Mouse (Mus musculus) MEL (cell line): ENCODE measurements around the gene Slc36a3. TPM values are rescaled to one million over a fixed set of nuclear protein-coding genes. Genes with fewer than 3 reads are reported as not detected.

Experiments
- DNase-seq: peaks from one replicate; pipeline ENCODE4 v3.0.0; 2011; ENCODE audit warnings: low read depth, low spot score
- H3K27ac ChIP-seq: 2 replicates; pipeline ENCODE4 v1.5.1; 2012; ENCODE audit warnings: low read depth, mild to moderate bottlenecking, control low read depth, low read length, moderate library complexity; ENCODE audit not compliant: control insufficient read depth
- H3K27me3 ChIP-seq, 2 experiments: fragments of 150-350 bp in 1 of 2; sonication (generic) in 1 of 2; 2 replicates each; pipeline ENCODE4 v1.6.1; 2012; ENCODE audit warnings: low read length in 2 of 2, mild to moderate bottlenecking in 2 of 2, improper control_type of control experiment in 1 of 2, moderate library complexity in 1 of 2; ENCODE audit not compliant: insufficient read depth in 2 of 2, control insufficient read depth in 1 of 2
- H3K36me3 ChIP-seq, 2 experiments: 2 replicates each; pipeline ENCODE4 v1.6.1; 2012 to 2014; ENCODE audit warnings: low read length in 2 of 2, improper control_type of control experiment in 1 of 2, inconsistent platforms in 1 of 2, mild to moderate bottlenecking in 1 of 2; ENCODE audit not compliant: insufficient read depth in 2 of 2, control insufficient read depth in 1 of 2
- H3K4me1 ChIP-seq, 2 experiments: fragments of 150-350 bp in 1 of 2; sonication (generic) in 1 of 2; 2 replicates each; pipeline ENCODE4 v1.6.1; 2012; ENCODE audit warnings: low read length in 2 of 2, improper control_type of control experiment in 1 of 2, mild to moderate bottlenecking in 1 of 2; ENCODE audit not compliant: insufficient read depth in 2 of 2, control insufficient read depth in 1 of 2
- H3K4me3 ChIP-seq, 2 experiments: fragments of 150-350 bp in 1 of 2; sonication (generic) in 1 of 2; 2 replicates each; pipeline ENCODE4 v1.5.1; 2012; ENCODE audit warnings: low read depth in 2 of 2, low read length in 2 of 2, mild to moderate bottlenecking in 2 of 2, moderate library complexity in 2 of 2, control low read depth in 1 of 2, improper control_type of control experiment in 1 of 2; ENCODE audit not compliant: control insufficient read depth in 1 of 2, insufficient read depth in 1 of 2
- H3K79me2 ChIP-seq: 2 replicates; pipeline ENCODE4 v1.6.1; 2012; ENCODE audit warnings: mild to moderate bottlenecking, low read length, moderate library complexity; ENCODE audit not compliant: control insufficient read depth, poor library complexity, insufficient read depth
- H3K9ac ChIP-seq: 2 replicates; pipeline ENCODE4 v1.6.1; 2012; ENCODE audit warnings: low read depth, mild to moderate bottlenecking, control low read depth, low read length, moderate library complexity; ENCODE audit not compliant: control insufficient read depth, poor library complexity, severe bottlenecking
- H3K9me3 ChIP-seq: fragments of 150-350 bp; sonication (generic); replicated peaks from 2 replicates; pipeline ENCODE4 v1.6.1; 2012; ENCODE audit warnings: mild to moderate bottlenecking, low read length, improper control_type of control experiment, moderate library complexity; ENCODE audit not compliant: insufficient read depth
- BHLHE40 ChIP-seq: IDR thresholded peaks from 2 replicates; pipeline ENCODE4 v1.6.1; 2012; ENCODE audit warnings: low read depth, mild to moderate bottlenecking, inconsistent platforms, low read length, improper control_type of control experiment, borderline replicate concordance
- CHD1 ChIP-seq: IDR thresholded peaks from 2 replicates; pipeline ENCODE4 v1.6.1; 2012; ENCODE audit warnings: low read depth, mild to moderate bottlenecking, inconsistent platforms, low read length, improper control_type of control experiment
- E2F4 ChIP-seq: IDR thresholded peaks from 2 replicates; pipeline ENCODE4 v1.6.1; 2011; ENCODE audit warnings: low read depth, low read length, improper control_type of control experiment, borderline replicate concordance
- EP300 ChIP-seq, 2 experiments: IDR thresholded peaks; 2 replicates each; pipeline ENCODE4 v1.6.1; 2011; ENCODE audit warnings: improper control_type of control experiment in 2 of 2, low read length in 2 of 2, low read depth in 1 of 2, mild to moderate bottlenecking in 1 of 2
- GATA1 ChIP-seq: IDR thresholded peaks from 2 replicates; pipeline ENCODE4 v1.6.1; 2011; ENCODE audit warnings: low read depth, low read length, improper control_type of control experiment
- JUND ChIP-seq: IDR thresholded peaks from 2 replicates; pipeline ENCODE4 v1.6.1; 2011; ENCODE audit warnings: low read depth, mild to moderate bottlenecking, improper control_type of control experiment, low read length
- MAX ChIP-seq: IDR thresholded peaks from 2 replicates; pipeline ENCODE4 v1.6.1; 2011; ENCODE audit warnings: low read length, improper control_type of control experiment
- MEF2A ChIP-seq: IDR thresholded peaks from 2 replicates; pipeline ENCODE4 v1.6.1; 2014; ENCODE audit warnings: low read depth, mild to moderate bottlenecking, inconsistent platforms, low read length, improper control_type of control experiment; ENCODE audit not compliant: poor library complexity, insufficient replicate concordance, severe bottlenecking; ENCODE audit errors: extremely low read depth
- MXI1 ChIP-seq: IDR thresholded peaks from 2 replicates; pipeline ENCODE4 v1.6.1; 2011; ENCODE audit warnings: mild to moderate bottlenecking, low read depth, low read length, improper control_type of control experiment
- MYC ChIP-seq: IDR thresholded peaks from 2 replicates; pipeline ENCODE4 v1.6.1; 2011; ENCODE audit warnings: low read depth, mild to moderate bottlenecking, low read length, improper control_type of control experiment, moderate library complexity
- POLR2A ChIP-seq, 2 experiments: IDR thresholded peaks; 2 replicates each; pipeline ENCODE4 v1.6.1; 2011 to 2012; ENCODE audit warnings: low read length in 2 of 2, mild to moderate bottlenecking in 2 of 2, control low read depth in 1 of 2, improper control_type of control experiment in 1 of 2, low read depth in 1 of 2, moderate library complexity in 1 of 2; ENCODE audit not compliant: control insufficient read depth in 1 of 2, insufficient read depth in 1 of 2, poor library complexity in 1 of 2
- SIN3A ChIP-seq: IDR thresholded peaks from 2 replicates; pipeline ENCODE4 v1.6.1; 2012; ENCODE audit warnings: low read length, improper control_type of control experiment, inconsistent platforms
- TAL1 ChIP-seq: IDR thresholded peaks from 2 replicates; pipeline ENCODE4 v1.6.1; 2012; ENCODE audit warnings: mild to moderate bottlenecking, inconsistent platforms, low read length, moderate library complexity, mixed read lengths
- TBP ChIP-seq: IDR thresholded peaks from 2 replicates; pipeline ENCODE4 v1.8.0; 2011; ENCODE audit warnings: low read depth, low read length, improper control_type of control experiment
- TCF12 ChIP-seq: IDR thresholded peaks from 2 replicates; pipeline ENCODE4 v1.6.1; 2014; ENCODE audit warnings: low read depth, mild to moderate bottlenecking, inconsistent platforms, low read length, improper control_type of control experiment, moderate library complexity
- USF2 ChIP-seq, 2 experiments: IDR thresholded peaks; 2 replicates each; pipeline ENCODE4 v1.6.1; 2011 to 2012; ENCODE audit warnings: improper control_type of control experiment in 2 of 2, low read length in 2 of 2, borderline replicate concordance in 1 of 2, inconsistent platforms in 1 of 2, low read depth in 1 of 2, mild to moderate bottlenecking in 1 of 2; ENCODE audit not compliant: insufficient read depth in 1 of 2
- ZC3H11A ChIP-seq: IDR thresholded peaks from 2 replicates; pipeline ENCODE4 v1.6.1; 2012; ENCODE audit warnings: low read depth, mild to moderate bottlenecking, inconsistent platforms, low read length, improper control_type of control experiment
- ZKSCAN1 ChIP-seq: IDR thresholded peaks from 2 replicates; pipeline ENCODE4 v1.6.1; 2012; ENCODE audit warnings: low read depth, mild to moderate bottlenecking, inconsistent platforms, low read length, improper control_type of control experiment, moderate library complexity
- ZNF384 ChIP-seq: IDR thresholded peaks from 2 replicates; pipeline ENCODE4 v1.6.1; 2012; ENCODE audit warnings: low read depth, mild to moderate bottlenecking, inconsistent platforms, low read length, improper control_type of control experiment
- polyA plus RNA-seq, 2 experiments: library from polyadenylated mRNA; stranded (reverse) in 1 of 2; unstranded in 1 of 2; fragments of >175 nt in 1 of 2; fragments of >200 nt in 1 of 2; gene quantifications; 2 replicates each; pipeline versions ENCODE4 v1.2.1 to v1.2.4; 2012; ENCODE audit warnings: low replicate concordance in 2 of 2, low read depth in 1 of 2; ENCODE audit not compliant: insufficient read length in 2 of 2, insufficient read depth in 1 of 2, missing spikeins in 1 of 2
- total RNA-seq: library from RNA; depleted of rRNA; stranded (reverse); fragments of 300-350 nt; gene quantifications from 2 replicates; pipeline ENCODE4 v1.2.3, GENCODE M21; 2012

Slc36a3 gene
- total and polyA plus RNA-seq, 3 experiments = 0.12 to 0.15 TPM; not detected in 1

DNA sequence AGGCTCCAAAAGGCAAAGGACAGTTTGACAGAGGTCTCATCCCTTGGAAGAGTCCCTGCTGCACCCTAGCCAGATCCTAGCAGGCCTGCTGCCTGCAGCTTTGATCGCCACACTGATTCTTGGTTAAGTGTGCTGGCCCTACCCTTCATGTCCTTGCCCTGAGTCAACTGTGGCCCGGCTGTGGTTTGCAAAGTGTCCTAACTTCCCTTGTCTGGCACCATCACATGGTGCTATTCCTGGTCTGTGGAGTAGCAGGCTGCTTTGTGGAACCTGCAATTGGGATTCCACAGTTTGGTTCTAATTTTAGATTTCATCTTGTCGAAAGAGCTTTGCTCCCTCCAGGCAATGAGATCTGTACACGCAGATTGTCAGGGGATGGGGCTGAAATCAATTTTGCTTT is 35.8 kb upstream of the Slc36a3 start:
- Histone ChIP-seq H3K36me3 (no peaks in the 10 kb centered on the region), H3K27me3 (peaks cover 10 to 27% of the 10 kb centered on the region in 2 experiments), H3K4me3 (no peak overlapping the region), H3K9ac (no peak overlapping the region), H3K79me2 (no peaks in the 10 kb centered on the region), H3K27ac (no peak overlapping the region), H3K9me3 (no peaks in the 10 kb centered on the region), H3K4me1 (no peaks in the 10 kb centered on the region)
- DNase-seq = no peak
- TF ChIP-seq MEF2A = no peak
- no peak for TF ChIP-seq ZNF384
- TF ChIP-seq MYC = no peak
- no peak for TF ChIP-seq TAL1
- no peak for TF ChIP-seq GATA1
- TF ChIP-seq EP300 (IDR thresholded peaks at IDR 0.05; ENCODE audit: low read depth in 1 of 2, low read length in 2 of 2) = no peak
- TF ChIP-seq POLR2A (IDR thresholded peaks at IDR 0.05; ENCODE audit: control insufficient read depth in 1 of 2, insufficient read depth in 1 of 2, low read depth in 1 of 2, low read length in 2 of 2, poor library complexity in 1 of 2) = no peak
- no peak for TF ChIP-seq ZC3H11A
- TF ChIP-seq MXI1 = no peak
- no peak for TF ChIP-seq E2F4
- no peak for TF ChIP-seq TCF12
- TF ChIP-seq BHLHE40 = no peak
- TF ChIP-seq TBP = no peak

DNA sequence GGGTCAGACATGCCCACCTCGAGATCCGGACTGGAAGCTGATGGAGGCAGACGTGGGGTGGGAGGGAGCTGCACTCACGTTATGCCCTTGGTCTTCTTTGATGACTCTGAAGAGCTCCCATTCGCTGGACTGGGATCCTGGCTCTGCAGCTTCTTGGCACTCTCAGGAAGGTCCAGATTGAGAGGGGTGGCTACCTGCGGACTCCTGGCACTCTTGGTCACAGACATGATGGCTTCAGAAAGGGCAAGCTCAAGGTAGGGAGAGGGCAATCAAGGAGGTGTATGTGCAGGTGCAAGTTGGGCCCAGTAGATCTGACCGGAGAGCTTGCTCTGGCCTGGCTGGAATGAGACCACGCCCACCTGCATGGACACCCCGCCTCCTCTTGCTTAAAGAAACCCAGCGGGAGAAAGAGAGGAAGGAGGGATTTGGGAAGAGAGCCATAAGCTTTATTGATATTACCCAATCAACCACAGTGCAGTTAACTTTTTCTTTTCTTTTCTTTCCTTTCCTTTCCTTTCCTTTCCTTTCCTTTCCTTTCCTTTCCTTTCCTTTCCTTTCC is 33.3 kb upstream of the Slc36a3 start, which contains the start of gene Slc36a2:
Gene Slc36a2, minus strand, starts transcription at position 345 of the 559 bp plus-strand sequence.
- DNase-seq = no peak
- H3K9me3 ChIP-seq = no peaks in the 10 kb centered on the region
- no peak for TF ChIP-seq CHD1
- TF ChIP-seq, all 39 proteins: peak for 0
- Histone ChIP-seq H3K36me3 (no peaks in the 10 kb centered on the region), H3K9ac (no peak within 1 kb of the TSS), H3K4me3 (no peak within 1 kb of the TSS), H3K4me1 (no peaks in the 10 kb centered on the region), H3K79me2 (no peaks in the 10 kb centered on the region), H3K27me3 (peaks cover 16 to 28% of the 10 kb centered on the region in 2 experiments), H3K27ac (no peak within 1 kb of the TSS)

DNA sequence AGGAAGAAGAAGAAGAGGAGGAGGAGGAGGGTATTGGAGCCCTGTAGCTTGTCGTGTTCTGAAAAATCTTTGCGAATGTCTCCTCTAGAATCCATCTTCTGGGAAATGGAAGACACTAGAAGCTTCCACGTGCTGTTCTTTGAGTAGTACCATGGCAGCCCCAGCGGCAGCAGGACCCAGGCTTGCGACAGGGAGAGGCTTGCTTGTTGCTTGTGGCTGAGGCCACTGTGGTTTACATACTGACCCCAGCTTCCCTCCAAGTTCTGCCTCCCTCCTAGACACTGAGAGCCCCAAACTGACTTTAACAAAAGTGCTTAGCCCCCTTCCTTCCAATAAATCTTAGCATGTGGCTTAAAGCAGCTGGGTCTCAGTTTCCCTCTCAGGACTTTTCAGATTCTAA is 32.7 kb upstream of the Slc36a3 start:
- Histone ChIP-seq H3K79me2 (no peaks in the 10 kb centered on the region), H3K9me3 (no peaks in the 10 kb centered on the region), H3K27me3 (peaks cover 16 to 28% of the 10 kb centered on the region in 2 experiments), H3K36me3 (no peaks in the 10 kb centered on the region), H3K27ac (no peak overlapping the region)
- TF ChIP-seq USF2 (IDR thresholded peaks at IDR 0.05; ENCODE audit: borderline replicate concordance in 1 of 2, insufficient read depth in 1 of 2, low read depth in 1 of 2, low read length in 2 of 2) = no peak
- no peak for TF ChIP-seq ZKSCAN1
- TF ChIP-seq ZNF384 = no peak
- no peak for TF ChIP-seq SIN3A
- TF ChIP-seq MAX = no peak
- TF ChIP-seq JUND = no peak
- TF ChIP-seq, all 39 proteins: peak for 0
- Histone ChIP-seq H3K4me3 (no peak overlapping the region), H3K9ac (no peak overlapping the region), H3K4me1 (no peaks in the 10 kb centered on the region)
- no peak for DNase-seq
